Mouse (Mus musculus) kidney, adult 2 months (tissue): ENCODE data around the gene Zfp385b.

Experiments
- CTCF ChIP-seq: fragments of 200-500 bp; conservative IDR thresholded peaks from 2 replicates; pipeline ENCODE4 v1.5.1; 2011; ENCODE audit warnings: low read depth, mild to moderate bottlenecking, control low read depth, low read length, moderate library complexity, mixed read lengths; ENCODE audit not compliant: insufficient read depth, insufficient read length
- POLR2A ChIP-seq: fragments of 200-500 bp; IDR thresholded peaks from one replicate; pipeline ENCODE4 v1.6.1; 2011; ENCODE audit warnings: low read depth, low read length, control low read depth

- TF ChIP-seq CTCF: no peak
- no peak for TF ChIP-seq POLR2A
These were observed 304.4 kb downstream of the Zfp385b start for GRCm38 (mm10) chr2:77515011-77515410.
